Comparison of ENCODE assay signal across 10 mouse cellular contexts in the genomic region with DNA sequence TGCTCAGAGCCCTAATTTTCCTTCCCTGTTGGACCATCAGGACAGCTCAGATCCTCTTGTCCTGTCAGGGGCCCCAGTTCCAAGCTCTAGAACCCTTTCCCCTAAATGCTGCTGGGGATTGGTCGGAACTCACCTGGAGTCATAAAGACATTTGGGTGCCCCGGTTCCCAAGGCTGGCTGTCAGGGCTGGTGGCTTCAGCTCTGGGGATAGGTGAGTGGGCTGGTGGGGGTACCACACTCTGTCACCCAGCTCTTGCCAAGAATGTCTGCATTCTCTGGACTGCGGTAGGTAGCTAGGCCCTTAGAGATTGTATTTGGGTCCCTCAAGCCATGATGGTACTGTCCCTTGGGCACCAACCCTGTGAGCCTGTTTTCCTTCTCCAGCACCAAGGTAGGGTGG. TPM values are rescaled to one million over a fixed set of nuclear protein-coding genes. Genes with fewer than 3 reads are reported as not detected.
DNase-seq lines count a peak whose midpoint lies in the region; ATAC-seq and TF ChIP-seq lines count a peak whose summit lies in the region.
"Had no signal": no experiment of that assay in that cellular context is flagged by ENCODE, and none has a peak within 500 bp of the region (broad histone marks: within the 10 kb centered on the region; RNA-seq: fewer than 3 reads in every experiment).

A gene (plus strand): TSS at position 171 of the 400 bp plus-strand sequence.

- no peak for ATAC-seq in heart, postnatal 0 days (ENCODE audit: insufficient read depth, low read depth)
- ATAC-seq in midbrain, embryonic 12.5 days (ENCODE audit: low FRiP score, low read depth): no peak
- ATAC-seq: inflammation-experienced regulatory T-cells, adult 6 months had no signal

- no peak within 1 kb of the TSS for H3K4me2 ChIP-seq in heart, postnatal 0 days (ENCODE audit: low read depth, low read length)
- H3K4me2 ChIP-seq in midbrain, embryonic 12.5 days (replicated peaks): peak within 1 kb of the TSS; percentile 32

- TF ChIP-seq CTCF in heart, postnatal 0 days (IDR thresholded peaks at IDR 0.05; ENCODE audit: low read depth): no peak
- no peak for TF ChIP-seq CTCF in embryonic fibroblast, embryonic 13.5 days (IDR thresholded peaks at IDR 0.05; ENCODE audit: borderline replicate concordance, insufficient read depth, low read length)

- H3K27ac ChIP-seq in heart, postnatal 0 days (ENCODE audit: low read depth): peak within 1 kb of the TSS; percentile 27; the same call in 1 of the 2 replicates
- H3K27ac ChIP-seq in embryonic facial prominence, embryonic 10.5 days (replicated peaks): no peak within 1 kb of the TSS
- peak within 1 kb of the TSS; percentile 37 for H3K27ac ChIP-seq in embryonic fibroblast, embryonic 13.5 days (ENCODE audit: insufficient read depth, low read length)
- no peak within 1 kb of the TSS for H3K27ac ChIP-seq in midbrain, embryonic 12.5 days (replicated peaks)
- H3K27ac ChIP-seq: lung, embryonic 15.5 days had no signal

- no peak for TF ChIP-seq EP300 in heart, postnatal 0 days (IDR thresholded peaks at IDR 0.05; ENCODE audit: low read depth)

- H3K9me3 ChIP-seq in heart, postnatal 0 days (replicated peaks; ENCODE audit: control insufficient read depth, low read length): no peaks in the 10 kb centered on the region
- no peaks in the 10 kb centered on the region for H3K9me3 ChIP-seq in embryonic facial prominence, embryonic 10.5 days
- no peaks in the 10 kb centered on the region for H3K9me3 ChIP-seq in midbrain, embryonic 12.5 days
- H3K9me3 ChIP-seq: lung, embryonic 15.5 days had no signal

- no peaks in the 10 kb centered on the region for H3K27me3 ChIP-seq in heart, postnatal 0 days (ENCODE audit: control insufficient read depth, insufficient read depth, low read length)
- no peaks in the 10 kb centered on the region for H3K27me3 ChIP-seq in embryonic facial prominence, embryonic 10.5 days (replicated peaks; ENCODE audit: low read depth, poor library complexity, severe bottlenecking)
- no peaks in the 10 kb centered on the region for H3K27me3 ChIP-seq in midbrain, embryonic 12.5 days
- H3K27me3 ChIP-seq: lung, embryonic 15.5 days had no signal

- 87% methylated on average over 3 of the region's 3 CpGs for WGBS in heart, postnatal 0 days
- WGBS in embryonic facial prominence, embryonic 10.5 days: 90% methylated on average over 3 of the region's 3 CpGs
- 95% methylated on average over 3 of the region's 3 CpGs for WGBS in midbrain, embryonic 12.5 days

- H3K9ac ChIP-seq in heart, postnatal 0 days (replicated peaks; ENCODE audit: low read depth, low read length): no peak within 1 kb of the TSS
- H3K9ac ChIP-seq in midbrain, embryonic 12.5 days (replicated peaks): no peak within 1 kb of the TSS
- H3K9ac ChIP-seq: lung, embryonic 15.5 days had no signal

- no peak for DNase-seq in heart, postnatal 0 days (ENCODE audit: low spot score)
- no peak for DNase-seq in heart, adult 9 months (ENCODE audit: low spot score in 2 of 2)
- no peak for DNase-seq in embryonic facial prominence, embryonic 10.5 days (ENCODE audit: low spot score)
- no peak for DNase-seq in yolk sac, embryonic 10.5 days (ENCODE audit: low spot score)
- no peak for DNase-seq in adrenal gland, postnatal 4 days (ENCODE audit: low spot score in 2 of 2)
- DNase-seq in adrenal gland, adult 8-10 months: no peak

- TF ChIP-seq POLR2A in embryonic fibroblast, embryonic 13.5 days (IDR thresholded peaks at IDR 0.05; ENCODE audit: low read depth, low read length): no peak

- H3K4me1 ChIP-seq in heart, postnatal 0 days (ENCODE audit: control insufficient read depth, insufficient read depth): peaks cover 14% of the 10 kb centered on the region
- peaks cover 29% of the 10 kb centered on the region for H3K4me1 ChIP-seq in embryonic facial prominence, embryonic 10.5 days
- H3K4me1 ChIP-seq in embryonic fibroblast, embryonic 13.5 days (ENCODE audit: control insufficient read depth, insufficient read depth, low read length): peaks cover 4% of the 10 kb centered on the region
- H3K4me1 ChIP-seq in midbrain, embryonic 12.5 days: peaks cover 25% of the 10 kb centered on the region

- no peaks in the 10 kb centered on the region for H3K36me3 ChIP-seq in heart, postnatal 0 days (replicated peaks; ENCODE audit: control insufficient read depth, insufficient read depth, low read length)
- peaks cover 30% of the 10 kb centered on the region for H3K36me3 ChIP-seq in embryonic facial prominence, embryonic 10.5 days (replicated peaks)
- H3K36me3 ChIP-seq in midbrain, embryonic 12.5 days: 0 out of 2 replicates have a peak, but pooled peaks cover 10% of the 10 kb centered on the region
- H3K36me3 ChIP-seq: lung, embryonic 15.5 days had no signal

- no peak within 1 kb of the TSS for H3K4me3 ChIP-seq in heart, postnatal 0 days (ENCODE audit: low read depth, low read length)
- peak within 1 kb of the TSS; percentile 25 for H3K4me3 ChIP-seq in embryonic facial prominence, embryonic 10.5 days
- H3K4me3 ChIP-seq in embryonic fibroblast, embryonic 13.5 days (ENCODE audit: insufficient read depth, low read length): no peak within 1 kb of the TSS
- H3K4me3 ChIP-seq in midbrain, embryonic 12.5 days: 0 out of 2 replicates have a peak within 1 kb of the TSS, but pooled peaks have one; percentile 5
- H3K4me3 ChIP-seq: lung, embryonic 15.5 days had no signal

RNA-seq across cellular contexts. Expression of the gene that starts here (rescaled TPM):
- not detected in 2 replicates for total RNA-seq in heart, postnatal 0 days (2014; rRNA removed; ENCODE audit: low replicate concordance)
- not detected in 2 replicates for polyA plus RNA-seq in heart, postnatal 0 days (2015; fragmentation: Nextera tagmentation; extraction: Ambion mirVana)
- 0.05 TPM in 1 of 2 replicates, not detected in the other for polyA plus RNA-seq in embryonic facial prominence, embryonic 10.5 days (2016; fragmentation: Nextera tagmentation; extraction: Ambion mirVana)
- not detected in 2 replicates for polyA plus RNA-seq in embryonic fibroblast, embryonic 13.5 days (2011; ENCODE audit: insufficient read length, low read depth, missing spikeins)
- polyA plus RNA-seq in midbrain, embryonic 12.5 days (2016; fragmentation: Nextera tagmentation; extraction: Ambion mirVana): 0.04 TPM in 1 of 2 replicates, not detected in the other
- total RNA-seq in adrenal gland, postnatal 4 days (2021): under 1 TPM; 0.14 to 0.25 TPM
- total RNA-seq in adrenal gland, adult 8-10 months (2022): under 1 TPM in 3 of 4 experiments, not detected in 1; 0.07 to 0.09 (median 0.08) TPM
- polyA plus RNA-seq: inflammation-experienced regulatory T-cells, adult 6 months had no signal

Comparison
In these comparisons a context has a peak if more than half of its experiments do, and no peak if none do; other contexts are left out.
1. H3K27ac ChIP-seq: peak in heart, postnatal 0 days (single experiment) and embryonic fibroblast, embryonic 13.5 days (single experiment); none in embryonic facial prominence, embryonic 10.5 days (single experiment) and midbrain, embryonic 12.5 days (single experiment).
2. H3K4me3 ChIP-seq: peak in embryonic facial prominence, embryonic 10.5 days (single experiment) and midbrain, embryonic 12.5 days (single experiment); none in heart, postnatal 0 days (single experiment) and embryonic fibroblast, embryonic 13.5 days (single experiment).